Mouse (Mus musculus) sigmoid colon, adult 10 weeks (tissue): ENCODE results near the gene Ddx55. TPM values are rescaled to one million over a fixed set of nuclear protein-coding genes. Genes with fewer than 3 reads are reported as not detected.

ENCODE experiments used
- polyA plus RNA-seq: library from polyadenylated mRNA; stranded (reverse); fragments of 350-450 nt; fragmentation: Illumina TruSeq; extraction: RNeasy Lipid Tissue Mini Kit (QIAGEN cat#74804); gene quantifications from one replicate; pipeline ENCODE4 v1.2.3, GENCODE M21; 2014; ENCODE audit warnings: low read depth, low replicate concordance

The Ddx55 gene
- polyA plus RNA-seq = 19.1 TPM

GRCm38 (mm10) chr5:124552558-124553307 is at the start of gene Ddx55:
Gene Ddx55 (plus strand): TSS chr5:124552864.

GRCm38 (mm10) chr5:124530655-124531582 is 21.7 kb upstream of the Ddx55 start, which contains the start of gene Rilpl1:
Gene Rilpl1 (minus strand): TSS chr5:124531391.

GRCm38 (mm10) chr5:124540383-124540786 is 12.3 kb upstream of the Ddx55 start, which contains the start of gene Tmed2:
Gene Tmed2 (plus strand): TSS chr5:124540695.

DNA sequence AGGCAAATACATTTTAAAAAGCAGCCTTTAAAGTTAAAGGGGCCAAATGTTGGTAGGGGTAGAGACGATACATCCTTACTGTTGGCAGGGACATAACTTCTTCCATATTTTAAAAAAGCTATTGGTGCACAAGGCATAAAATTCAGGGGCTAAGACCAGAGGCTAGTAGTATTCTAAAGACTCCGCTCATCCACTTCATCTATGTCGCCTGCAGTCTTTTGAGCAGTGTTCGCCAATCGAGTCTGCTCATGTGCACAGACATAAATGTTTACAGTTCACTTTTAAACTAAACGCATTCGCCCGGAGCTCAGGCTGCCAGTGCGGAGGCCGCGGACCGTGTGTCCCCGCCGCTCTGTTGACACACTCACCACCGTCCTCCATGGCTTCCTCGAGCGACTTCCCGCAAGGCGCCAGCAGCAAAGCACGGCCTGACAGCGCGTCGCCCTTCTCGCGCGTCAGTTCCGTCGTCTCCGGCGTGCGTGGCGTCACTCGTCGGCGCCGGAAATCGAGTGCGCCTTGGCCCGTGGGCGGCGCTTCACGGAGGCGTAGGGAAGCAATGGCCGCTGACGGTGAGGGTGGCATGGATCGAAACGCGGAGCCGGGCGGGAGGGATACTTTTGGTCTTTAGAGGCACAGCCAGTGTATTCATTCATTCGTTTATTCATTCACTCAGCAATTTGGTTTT is 26.1 kb downstream of the Ddx55 start, which contains the start of the genes Eif2b1 and Gtf2h3:
Gene Eif2b1 (minus strand): TSS at position 499 of the 685 bp plus-strand sequence.
Gene Gtf2h3 (plus strand): TSS at position 508 of the 685 bp plus-strand sequence.

Other genes starting within 250 kb of the Ddx55 start
- gene Mphosph9, start 224.9 kb upstream of the Ddx55 start, polyA plus RNA-seq = 9.0 TPM
- gene 2810006K23Rik, start 224.8 kb upstream of the Ddx55 start, polyA plus RNA-seq = 12.7 TPM
- gene Cdk2ap1, start 189.8 kb upstream of the Ddx55 start, polyA plus RNA-seq = 108 TPM
- gene Sbno1, start 126.9 kb upstream of the Ddx55 start, polyA plus RNA-seq = 105 TPM
- 128 TPM for gene Kmt5a, start 112.9 kb upstream of the Ddx55 start, polyA plus RNA-seq
- gene Rilpl2, start 74.5 kb upstream of the Ddx55 start, polyA plus RNA-seq = 0.95 TPM
- gene Snrnp35, start 69.7 kb upstream of the Ddx55 start, polyA plus RNA-seq = 1.1 TPM
- gene Rilpl1, start 21.5 kb upstream of the Ddx55 start, polyA plus RNA-seq = 2.4 TPM
- 1,811 TPM for gene Tmed2, start 12.2 kb upstream of the Ddx55 start, polyA plus RNA-seq
- 81.0 TPM for gene Eif2b1, start 26.3 kb downstream of the Ddx55 start, polyA plus RNA-seq
- 12.9 TPM for gene Gtf2h3, start 26.3 kb downstream of the Ddx55 start, polyA plus RNA-seq
- 67.9 TPM for gene Atp6v0a2, start 75.7 kb downstream of the Ddx55 start, polyA plus RNA-seq
- gene Dnah10, start 172.2 kb downstream of the Ddx55 start, polyA plus RNA-seq = 0.06 TPM